Mouse (Mus musculus): Measurements from ENCODE around the gene Cwc22.

DNA sequence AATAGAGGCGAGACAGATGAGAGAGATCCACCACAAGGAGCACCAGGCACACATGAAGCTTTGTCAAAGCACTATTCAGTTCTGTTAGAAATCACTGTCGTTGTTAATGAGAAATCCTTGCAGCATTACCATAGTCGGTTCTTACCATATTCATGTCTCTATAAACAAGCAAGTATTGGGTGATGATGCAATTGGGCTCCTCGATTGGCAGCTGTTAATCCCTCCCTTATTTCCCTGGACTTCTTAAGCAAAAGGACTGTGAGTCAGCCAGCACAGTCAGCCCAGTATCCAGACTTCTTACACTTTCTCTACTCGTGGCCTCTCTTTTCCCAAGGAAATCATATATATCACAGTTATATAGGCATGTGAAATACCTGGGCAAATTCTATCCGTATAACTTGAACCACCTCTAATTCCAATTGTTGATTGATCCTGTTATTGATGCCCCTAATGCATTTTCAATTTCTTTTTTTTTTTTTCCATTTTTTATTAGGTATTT lies 5.3 kb upstream of the Cwc22 start:
- TF ChIP-seq CTCF (IDR thresholded peaks at IDR 0.05) (no peak), EP300 (IDR thresholded peaks at IDR 0.05; ENCODE audit: insufficient read depth, low read depth, low read length) (no peak), POLR2A (IDR thresholded peaks at IDR 0.05; ENCODE audit: insufficient read depth, low read depth, low read length) (no peak)

Data from heart, adult 2 months (tissue).